Mouse (Mus musculus) T-helper 2 cell (primary cell): ENCODE results near the gene Cdc40.
"Not testable (repeated sequence)": the region's sequence is repeated elsewhere in the genome, so short reads cannot be mapped to it uniquely, and the experiment has no call there.

Experiments
- in situ Hi-C: fragments of 300-600 bp; cut with MboI, MseI; formaldehyde crosslinking; loops from one replicate; pipeline ENCODE4 v1.15.1; 2025; ENCODE audit warnings: high pct_unique_total_duplicates

Cdc40 gene

DNA sequence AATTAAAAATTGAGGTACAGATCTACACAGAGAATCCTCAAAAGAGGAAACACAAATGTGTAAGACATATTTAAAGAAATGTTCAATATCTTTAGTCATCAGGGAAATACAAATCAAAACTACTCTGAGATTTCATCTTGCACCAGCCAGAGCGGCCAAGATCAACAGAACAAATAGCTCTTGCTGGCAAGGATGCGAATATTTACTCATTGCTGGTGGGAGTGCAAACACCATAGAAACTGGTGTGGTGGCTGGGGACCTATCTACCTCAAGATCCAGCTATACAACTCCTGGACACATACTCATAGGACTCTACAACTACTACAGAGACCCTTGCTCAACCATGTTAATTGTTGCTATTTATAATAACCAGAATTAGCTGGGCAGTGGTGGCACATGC is 11.8 kb downstream of the Cdc40 start:
- in situ Hi-C loops: loop anchor here (10.0 kb wide), 1 partner anchor 1646 kb away; no protein-coding TSS in a partner anchor

DNA sequence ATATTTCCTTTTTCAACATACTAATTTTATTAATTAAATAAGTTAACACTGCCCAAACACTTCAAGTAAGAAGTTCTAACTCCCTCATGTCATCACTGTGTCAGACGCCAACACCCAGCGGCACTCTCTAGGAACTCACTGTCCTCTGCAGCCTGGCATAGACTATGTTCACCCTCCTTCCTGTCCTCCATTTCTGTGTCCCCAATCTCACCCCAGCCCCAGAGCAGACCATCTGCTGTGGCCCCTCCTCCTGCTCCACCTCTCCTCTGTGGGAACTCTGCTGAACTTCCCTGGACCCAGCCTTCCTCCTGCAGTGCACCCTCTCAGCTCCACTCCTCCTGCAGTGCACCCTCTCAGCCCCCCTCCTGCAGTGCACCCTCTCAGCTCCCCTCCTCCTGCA is 15.0 kb downstream of the Cdc40 start:
- in situ Hi-C loops: no loop called here

DNA sequence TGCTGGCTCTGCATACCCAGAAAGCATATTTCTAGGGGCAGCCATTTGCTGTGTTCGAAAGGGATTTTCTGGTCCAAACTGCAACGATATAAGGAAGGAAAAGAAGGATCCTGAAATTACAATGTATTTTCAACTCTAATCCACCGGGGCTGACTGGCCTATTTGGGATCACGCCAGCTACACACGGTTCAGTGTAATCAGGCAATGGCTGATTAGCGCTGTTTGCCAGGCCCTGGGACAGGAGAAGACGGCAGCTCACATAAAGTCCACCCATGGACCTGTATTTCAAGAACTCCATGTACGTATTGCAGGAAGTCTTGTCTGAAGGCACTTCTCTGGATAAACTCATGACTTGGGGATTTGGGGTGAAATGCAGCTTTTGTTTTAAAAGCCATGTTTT is 25.5 kb downstream of the Cdc40 start:
- in situ Hi-C loops: no loop called here

GRCm38 (mm10) chr10:40856703-40857102 is 26.4 kb downstream of the Cdc40 start:
- in situ Hi-C loops: no loop called here

DNA sequence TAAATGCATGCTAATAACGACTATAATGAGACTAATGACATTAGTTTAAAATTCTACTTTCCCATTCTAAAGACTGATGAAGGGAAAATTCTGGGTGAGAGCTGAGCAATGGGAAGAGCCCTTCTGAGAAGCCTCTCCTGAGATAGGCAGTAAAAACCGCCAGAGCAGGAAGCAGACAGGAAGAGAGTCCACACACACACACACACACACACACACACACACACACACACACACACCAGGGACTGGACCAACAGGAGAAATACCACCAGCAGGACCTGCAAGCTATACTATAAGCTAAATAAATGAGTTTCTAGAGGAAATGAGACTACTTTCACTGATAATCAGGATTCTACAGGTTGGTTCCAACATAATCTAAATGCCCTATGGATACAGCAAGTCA is 27.5 kb downstream of the Cdc40 start:
- in situ Hi-C loops: no loop called here

- in situ Hi-C loops: no loop called here
Observed at GRCm38 (mm10) chr10:40851138-40851537, 32.0 kb downstream of the Cdc40 start.

DNA sequence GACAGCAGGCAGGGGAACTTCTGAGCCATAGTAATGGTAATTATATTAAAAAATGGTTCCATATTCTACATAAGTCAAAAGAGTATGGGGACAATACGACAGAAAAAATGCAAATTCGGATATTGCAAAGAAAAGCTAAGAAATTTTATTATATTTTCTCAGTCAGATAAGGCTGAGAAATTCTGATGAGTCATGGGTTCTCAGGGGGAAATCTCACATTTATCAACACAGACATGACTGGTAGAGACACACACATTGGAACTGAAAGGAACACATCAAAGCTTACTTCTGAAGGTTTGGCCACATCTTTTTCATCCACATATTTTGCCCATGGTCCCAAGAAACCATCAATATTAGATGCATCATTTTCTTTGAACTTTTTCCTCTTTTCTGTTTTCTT is 32.5 kb downstream of the Cdc40 start:
- in situ Hi-C loops: no loop called here

DNA sequence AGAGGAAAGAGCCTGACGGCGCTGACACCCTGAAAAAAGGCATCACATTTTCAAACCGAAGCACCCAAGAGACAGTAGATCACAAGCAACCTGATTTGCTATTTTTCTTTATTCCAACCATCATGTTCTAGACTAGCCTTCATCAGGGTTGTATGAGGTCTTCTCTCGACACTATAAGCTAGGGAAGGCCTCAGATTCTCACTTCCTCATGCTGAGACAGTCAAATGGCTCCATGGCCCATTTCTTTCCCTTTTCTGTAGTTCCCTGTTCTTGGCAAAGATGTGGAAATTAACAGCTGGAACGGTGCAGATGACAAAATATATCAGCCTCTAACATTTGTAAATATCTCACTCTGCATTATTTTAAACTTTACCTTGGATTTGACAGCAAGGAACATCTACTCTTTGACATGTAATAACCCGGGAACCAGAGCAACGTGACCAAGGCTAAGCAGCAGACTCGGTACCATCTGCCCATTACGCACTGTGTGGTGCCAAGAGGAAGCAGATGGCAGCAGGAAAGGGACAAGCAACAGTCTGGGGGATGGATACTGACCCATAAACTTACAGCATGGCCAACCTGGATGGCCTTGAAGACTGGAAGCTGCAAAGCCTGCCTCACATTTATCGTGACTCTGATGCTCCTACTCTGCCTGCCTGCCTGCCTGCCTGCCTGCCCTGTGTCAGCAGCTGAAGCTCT is 35.8 kb downstream of the Cdc40 start:
- in situ Hi-C loops: no loop called here

GRCm38 (mm10) chr10:40845626-40846025 is 37.5 kb downstream of the Cdc40 start:
- in situ Hi-C loops: no loop called here

DNA sequence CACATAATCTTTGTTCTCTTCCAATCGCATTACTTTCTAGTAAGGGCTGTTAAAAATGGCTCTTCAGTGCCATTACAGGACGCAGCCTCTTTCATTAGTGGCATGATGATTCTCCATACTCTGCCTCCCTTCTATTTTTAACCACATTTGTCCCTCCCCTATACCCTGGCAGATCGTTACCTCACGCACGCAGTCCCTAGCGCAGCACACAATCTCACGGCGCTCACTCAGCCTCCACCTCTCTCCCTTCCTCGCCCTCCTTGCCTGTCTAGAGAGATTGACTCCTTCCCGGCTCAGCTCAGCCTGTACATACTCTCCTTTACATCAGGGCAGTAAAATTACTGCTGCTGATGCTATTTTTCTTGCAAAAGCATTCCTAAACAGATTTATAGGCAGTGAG is 38.6 kb downstream of the Cdc40 start:
- in situ Hi-C loops: no loop called here

DNA sequence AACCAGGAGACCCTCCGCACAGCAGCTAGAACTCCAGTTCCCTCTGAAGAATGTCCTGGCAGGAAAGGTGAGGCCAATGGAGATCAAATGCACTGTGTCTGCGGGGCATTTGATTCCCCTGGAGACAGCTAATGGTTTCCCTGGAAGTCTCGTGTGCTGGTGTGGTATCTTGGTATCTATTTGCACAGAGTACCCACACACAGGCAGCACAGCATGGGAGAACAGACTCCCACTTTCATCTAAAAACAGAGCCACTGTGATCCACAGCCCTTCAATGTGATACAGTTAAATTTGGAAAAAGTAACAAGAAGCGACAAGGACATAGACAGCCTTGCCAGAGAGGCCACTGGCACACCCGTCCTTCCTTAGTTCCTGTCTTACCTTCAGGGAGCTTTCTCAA is 39.3 kb downstream of the Cdc40 start:
- in situ Hi-C loops: no loop called here

DNA sequence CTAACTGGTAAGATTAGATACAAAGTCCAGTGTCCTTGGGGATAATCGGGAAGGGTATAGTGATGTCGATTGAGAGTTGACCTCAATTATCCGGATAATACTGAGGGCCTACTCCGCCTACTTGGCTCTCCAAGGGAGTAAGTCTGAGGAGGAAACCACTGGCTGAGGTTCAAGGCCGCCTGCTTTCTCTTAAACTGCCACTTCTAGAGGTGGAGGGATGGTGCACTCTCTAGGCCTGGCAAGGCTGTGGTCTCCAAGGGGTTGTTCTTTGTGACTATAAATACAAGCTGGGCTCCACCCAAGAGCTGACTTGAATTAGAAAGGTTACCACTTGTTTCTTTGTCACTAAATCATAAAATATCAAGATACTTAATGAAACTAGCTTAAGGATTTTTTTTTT is 43.0 kb downstream of the Cdc40 start:
- in situ Hi-C loops: no loop called here

DNA sequence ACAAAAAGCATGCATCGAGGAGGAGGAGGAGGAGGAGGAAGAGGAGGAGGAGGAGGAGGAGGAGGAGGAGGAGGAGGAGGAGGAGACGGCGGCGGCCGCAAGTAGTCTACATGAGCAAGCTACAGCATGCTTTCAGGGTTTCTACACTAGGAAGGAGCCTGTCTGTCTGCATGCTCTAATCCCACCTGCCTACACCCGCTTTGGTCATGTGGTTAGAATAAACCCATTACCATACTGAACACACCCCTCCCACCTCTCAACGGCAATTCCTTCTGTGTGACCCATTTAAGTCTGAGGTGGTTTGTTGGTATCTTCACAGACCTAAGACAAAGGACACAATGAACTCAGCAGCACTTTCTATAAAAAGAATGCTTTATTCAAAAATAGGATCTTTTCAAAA is 51.8 kb downstream of the Cdc40 start:
- in situ Hi-C loops: no loop called here

DNA sequence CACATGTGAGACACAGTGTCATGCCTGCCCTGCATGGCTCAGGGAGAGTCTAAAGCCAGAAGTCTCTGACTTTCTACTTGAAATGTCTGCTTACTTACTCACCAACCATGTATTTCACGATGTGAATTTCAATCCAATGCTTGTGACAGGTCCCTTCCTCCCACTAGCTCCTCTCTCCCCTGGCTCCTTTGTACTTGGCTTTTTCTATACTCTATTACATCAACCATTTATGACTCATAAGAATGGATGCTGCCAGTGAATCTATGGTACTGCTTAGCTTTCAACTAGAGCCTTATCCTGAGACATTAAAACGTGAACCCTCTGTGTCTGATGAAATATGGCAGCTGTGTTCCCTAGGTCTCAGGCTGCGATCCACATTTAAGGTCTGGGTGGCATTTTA is 52.8 kb downstream of the Cdc40 start:
- in situ Hi-C loops: no loop called here

GRCm38 (mm10) chr10:40827706-40828105 is 55.4 kb downstream of the Cdc40 start:
- in situ Hi-C loops: no loop called here

DNA sequence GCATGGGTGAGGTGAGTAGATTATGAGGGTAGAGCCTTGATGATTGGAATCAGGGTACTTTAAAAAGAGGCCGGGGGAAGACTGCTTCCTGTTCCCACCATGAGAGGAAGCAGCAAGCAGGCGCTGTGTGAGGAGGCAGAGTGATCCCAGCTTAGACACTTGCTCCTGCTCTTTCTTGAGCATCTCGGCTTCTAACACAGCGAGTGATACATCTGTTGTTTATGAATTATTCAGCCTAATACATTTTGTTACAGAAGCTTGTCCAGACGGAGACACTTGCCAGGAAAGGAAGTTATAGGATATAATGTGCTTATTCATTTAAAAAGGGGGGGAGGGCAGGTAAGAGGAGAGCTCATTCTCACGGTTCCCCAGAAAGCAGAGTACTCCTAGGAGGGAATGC is 57.2 kb downstream of the Cdc40 start:
- in situ Hi-C loops: no loop called here

- in situ Hi-C loops: no loop called here
Observed at GRCm38 (mm10) chr10:40816471-40816870, 66.6 kb downstream of the Cdc40 start.

DNA sequence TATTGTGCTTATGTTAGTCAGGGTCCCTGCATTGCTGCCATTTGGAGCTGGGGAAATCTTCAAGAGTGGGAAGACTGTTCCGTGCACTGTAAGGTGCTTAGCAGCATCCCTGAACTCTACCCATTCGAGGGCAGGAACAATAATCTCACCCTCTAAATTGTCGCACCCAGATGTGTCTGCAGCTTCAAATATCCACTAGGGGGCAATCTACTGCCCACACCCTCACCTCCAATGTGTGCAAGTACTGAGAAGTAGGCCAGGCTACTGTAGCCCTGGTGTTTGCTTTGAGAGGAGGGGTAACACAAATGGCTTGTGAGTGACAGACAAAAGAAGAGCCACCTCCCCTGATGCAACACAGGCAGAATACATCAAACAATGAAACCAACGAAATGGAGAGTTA is 69.5 kb downstream of the Cdc40 start:
- in situ Hi-C loops: no loop called here

DNA sequence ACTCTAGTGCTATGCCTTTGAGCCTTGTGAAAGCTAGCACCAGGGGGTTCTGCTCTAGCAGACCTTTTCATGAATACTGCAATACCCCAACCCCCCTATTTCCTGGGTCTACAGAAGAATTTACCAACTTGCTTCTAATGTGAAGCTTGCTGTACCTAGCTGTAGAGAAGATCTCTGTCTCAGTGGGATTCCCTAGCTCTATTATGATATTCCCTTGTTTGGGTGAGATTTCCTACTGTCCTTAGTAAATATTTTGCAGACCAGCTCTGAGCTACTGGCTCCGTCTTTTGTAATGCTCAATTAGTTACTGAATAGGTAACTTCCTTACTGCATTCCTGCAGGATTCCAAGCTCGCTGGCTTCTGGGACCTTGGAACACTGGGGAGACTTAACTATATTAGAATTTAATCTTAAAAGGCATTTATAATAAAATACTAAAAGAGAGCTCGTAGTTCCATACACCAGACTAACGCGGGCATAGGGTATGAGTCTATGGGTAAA is 73.7 kb downstream of the Cdc40 start:
- in situ Hi-C loops: not testable (repeated sequence)

DNA sequence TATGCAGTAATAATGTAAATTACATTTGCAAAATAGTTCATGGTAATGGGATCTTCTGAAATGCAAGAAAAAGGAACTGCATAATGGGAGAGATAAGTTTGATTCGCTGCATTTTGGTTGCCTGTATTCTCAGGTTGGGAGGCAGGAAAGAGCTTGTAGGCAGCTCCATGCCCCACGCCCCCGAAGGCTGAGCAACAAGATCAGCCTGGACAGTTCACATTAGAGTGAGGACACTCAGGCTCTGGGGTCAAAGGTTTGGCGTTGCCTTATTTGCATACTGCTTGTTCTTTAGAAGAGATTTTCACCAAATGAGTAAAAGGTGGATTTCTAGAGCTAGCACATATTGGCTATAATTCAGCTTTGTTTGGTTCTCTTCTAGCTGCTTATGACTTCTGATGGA is 76.9 kb downstream of the Cdc40 start:
- in situ Hi-C loops: no loop called here

- in situ Hi-C loops: no loop called here
Observed at GRCm38 (mm10) chr10:40805221-40805620, 77.9 kb downstream of the Cdc40 start.

DNA sequence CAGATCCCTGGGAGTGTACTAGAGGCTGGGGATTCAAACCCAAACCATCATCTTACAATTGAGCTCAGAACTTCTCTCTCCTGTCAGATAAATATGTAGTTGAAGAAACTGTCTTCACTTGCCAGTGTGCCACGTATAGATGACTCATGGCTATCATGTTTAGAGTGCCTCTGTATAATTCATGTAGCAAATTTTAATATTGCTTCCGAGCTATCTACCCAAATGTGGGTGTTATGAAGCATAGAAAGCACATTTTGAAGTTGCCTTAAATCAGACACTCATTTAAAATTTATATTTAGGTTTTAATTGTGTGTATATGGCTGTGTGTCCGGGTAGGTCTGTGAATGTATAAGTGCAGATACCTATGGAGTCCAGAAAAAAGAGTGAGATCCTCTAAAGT is 91.0 kb downstream of the Cdc40 start:
- in situ Hi-C loops: loop anchor here (5.0 kb wide), 1 partner anchor 465 kb away; no protein-coding TSS in a partner anchor

GRCm38 (mm10) chr10:40790406-40790805 is 92.7 kb downstream of the Cdc40 start:
- in situ Hi-C loops: loop anchor here (5.0 kb wide), 1 partner anchor 463 kb away; no protein-coding TSS in a partner anchor
